Mouse (Mus musculus): ENCODE measurements around the gene Asprv1. TPM values are rescaled to one million over a fixed set of nuclear protein-coding genes. Genes with fewer than 3 reads are reported as not detected.

Asprv1 gene
- polyA plus RNA-seq, 1 experiment from 2014 or later = 2,145 TPM

DNA sequence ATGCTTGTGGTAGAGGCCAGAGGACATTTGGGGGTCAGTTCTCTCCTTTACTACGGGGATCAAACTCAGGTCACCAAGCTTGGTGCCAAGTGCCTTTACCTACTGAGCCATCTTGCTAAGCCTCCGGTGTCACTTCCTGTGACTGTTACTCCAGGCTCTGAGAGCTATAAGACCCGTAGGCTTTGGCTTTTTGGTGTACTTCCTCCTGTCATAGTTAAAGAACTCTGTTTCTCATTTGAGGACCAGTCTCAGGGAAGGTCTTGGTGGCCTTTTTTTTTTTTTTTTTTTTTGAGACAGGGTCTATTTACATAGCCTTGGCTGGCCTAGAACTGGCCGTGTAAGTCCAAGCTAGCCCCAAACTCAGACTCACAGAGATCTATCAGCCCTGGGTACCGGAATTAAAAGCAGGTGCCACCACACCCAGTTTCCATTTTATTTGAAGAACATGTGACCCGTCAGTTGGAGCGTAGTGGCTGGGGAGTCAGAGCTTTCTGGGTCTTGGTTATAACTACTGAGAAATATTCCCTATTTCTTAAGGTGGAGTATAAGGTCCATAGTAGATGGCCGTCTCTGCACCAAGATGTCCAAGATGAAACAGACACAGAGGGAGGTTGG, 44.3 kb upstream of the Asprv1 start:
- Histone ChIP-seq H3K4me3 (ENCODE audit: low read depth, low read length) (no peak overlapping the region), H3K9ac (ENCODE audit: low read length) (no peak overlapping the region), H3K27me3 (ENCODE audit: control insufficient read depth, insufficient read depth, low read length) (no peaks in the 10 kb centered on the region), H3K36me3 (ENCODE audit: control insufficient read depth, insufficient read depth, low read length) (no peaks in the 10 kb centered on the region), H3K4me2 (replicated peaks; ENCODE audit: low read depth) (no peak overlapping the region), H3K27ac (replicated peaks) (peak overlapping the region; percentile 92; the same call in 1 of the 2 replicates), H3K4me1 (replicated peaks; ENCODE audit: control insufficient read depth, insufficient read depth) (peaks cover 7% of the 10 kb centered on the region; the same call in 1 of the 2 replicates), H3K9me3 (ENCODE audit: control insufficient read depth, low read length) (no peaks in the 10 kb centered on the region)
- ATAC-seq (ENCODE audit: low FRiP score, low TSS enrichment) (no peak), DNase-seq (ENCODE audit: low spot score) (no peak)
- WGBS = 79% methylated on average over 8 of the region's 8 CpGs
- TF ChIP-seq EP300 (optimal IDR thresholded peaks at IDR 0.05) (no peak), CTCF (IDR thresholded peaks at IDR 0.05; ENCODE audit: low read depth) (no peak)

DNA sequence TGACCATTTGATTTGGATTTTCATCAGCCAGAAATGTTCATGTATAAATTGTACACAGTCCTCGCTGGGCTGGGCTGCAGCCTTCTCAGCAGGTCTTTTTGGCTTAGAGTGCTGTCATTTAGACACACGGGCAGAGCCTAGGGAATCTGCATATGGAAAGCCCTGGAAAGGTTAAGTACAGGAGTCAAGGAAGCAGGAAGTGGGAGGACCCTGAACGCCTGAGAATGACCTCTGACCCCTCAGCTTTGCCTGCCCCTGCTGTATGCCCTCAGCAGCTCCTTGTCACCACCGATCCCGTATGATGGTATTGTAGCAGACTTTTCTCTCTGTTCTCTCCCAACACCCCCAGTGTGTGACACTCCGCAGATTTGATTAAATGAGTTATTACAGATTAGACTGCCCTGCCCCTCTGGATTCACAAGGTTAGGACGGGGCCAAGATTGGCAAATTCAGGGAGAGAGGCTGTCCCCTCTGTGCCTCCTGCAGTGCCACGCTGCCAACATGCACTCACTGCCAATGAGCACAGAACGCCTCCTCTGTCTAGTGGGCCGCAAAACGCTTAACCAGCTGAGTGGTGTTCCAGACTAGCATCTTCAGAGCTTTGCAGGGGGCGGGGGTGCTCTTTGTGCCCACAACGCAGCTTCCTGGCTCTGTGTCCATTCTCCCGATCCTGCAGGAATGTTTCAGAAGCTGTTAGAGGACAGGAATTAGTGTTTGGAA, 43.5 kb upstream of the Asprv1 start:
- Histone ChIP-seq H3K9ac (ENCODE audit: low read length) (peak overlapping the region; percentile 59), H3K36me3 (ENCODE audit: control insufficient read depth, insufficient read depth, low read length) (no peaks in the 10 kb centered on the region), H3K4me1 (replicated peaks; ENCODE audit: control insufficient read depth, insufficient read depth) (peaks cover 7% of the 10 kb centered on the region; the same call in 1 of the 2 replicates), H3K4me2 (replicated peaks; ENCODE audit: low read depth) (peak overlapping the region; percentile 61), H3K9me3 (ENCODE audit: control insufficient read depth, low read length) (no peaks in the 10 kb centered on the region), H3K27ac (replicated peaks) (peak overlapping the region; percentile 92), H3K4me3 (ENCODE audit: low read depth, low read length) (peak overlapping the region; percentile 31), H3K27me3 (ENCODE audit: control insufficient read depth, insufficient read depth, low read length) (no peaks in the 10 kb centered on the region)
- peak; percentile 25 for ATAC-seq (ENCODE audit: low FRiP score, low TSS enrichment)
- 31% methylated on average over 14 of the region's 14 CpGs for whole genome bisulfite sequencing
- DNase-seq (ENCODE audit: low spot score) = no peak
- no peak for TF ChIP-seq CTCF (IDR thresholded peaks at IDR 0.05; ENCODE audit: low read depth)
- TF ChIP-seq EP300 (optimal IDR thresholded peaks at IDR 0.05) = no peak

DNA sequence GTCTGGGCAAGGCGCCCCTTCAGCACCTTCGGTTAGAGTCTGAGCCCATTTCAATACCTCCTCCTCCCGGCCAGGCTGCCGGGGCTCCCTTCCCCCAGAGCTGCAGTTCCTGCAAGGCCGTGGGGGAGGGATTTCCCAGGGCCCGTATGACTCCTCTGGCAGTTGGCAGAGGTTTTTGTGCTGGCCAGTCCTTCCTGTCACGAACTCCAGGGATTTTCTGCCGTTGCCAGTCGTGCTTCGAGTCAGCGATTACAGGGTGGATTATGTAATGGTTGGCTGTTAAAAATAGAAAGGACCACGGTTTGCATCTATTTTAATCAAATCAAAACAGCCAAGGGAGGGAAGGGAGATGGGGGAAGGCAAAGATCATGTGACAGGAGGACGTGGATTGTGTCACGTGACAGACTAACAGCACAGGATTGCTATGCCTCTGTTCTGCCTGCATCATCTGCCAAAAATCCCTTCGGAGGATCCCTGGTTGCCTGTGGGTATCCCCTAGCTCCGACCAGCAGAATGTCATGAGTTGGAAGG, 42.8 kb upstream of the Asprv1 start:
- DNase-seq (ENCODE audit: low spot score) = peak; percentile 84
- peaks cover 7% of the 10 kb centered on the region; the same call in 1 of the 2 replicates for H3K4me1 ChIP-seq (replicated peaks; ENCODE audit: control insufficient read depth, insufficient read depth)

DNA sequence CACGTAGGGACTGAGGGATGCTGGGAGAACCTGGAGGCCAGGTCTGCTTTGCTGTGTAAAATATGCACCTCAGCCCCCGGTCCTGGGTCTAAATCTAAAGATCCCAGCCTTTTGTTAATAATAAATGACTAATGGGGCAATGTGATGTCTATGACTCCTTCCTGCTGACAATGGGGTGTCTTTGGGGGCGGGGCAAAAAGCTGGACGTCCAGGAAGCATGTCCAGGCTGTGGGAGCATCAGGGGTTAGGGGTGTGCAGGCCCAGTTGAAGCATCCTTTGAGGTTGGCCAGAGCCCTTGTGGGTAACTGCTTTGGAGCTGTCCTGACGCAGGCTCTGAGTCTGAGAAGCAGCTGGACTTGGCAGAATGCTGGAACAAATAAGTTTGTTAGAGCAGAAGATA, 41.9 kb upstream of the Asprv1 start:
- no peaks in the 10 kb centered on the region for H3K36me3 ChIP-seq (ENCODE audit: control insufficient read depth, insufficient read depth, low read length)
- 45% methylated on average over 5 of the region's 5 CpGs for WGBS
- no peak overlapping the region for H3K4me2 ChIP-seq (replicated peaks; ENCODE audit: low read depth)
- TF ChIP-seq EP300 (optimal IDR thresholded peaks at IDR 0.05) = no peak
- peaks cover 7% of the 10 kb centered on the region; the same call in 1 of the 2 replicates for H3K4me1 ChIP-seq (replicated peaks; ENCODE audit: control insufficient read depth, insufficient read depth)
- DNase-seq (ENCODE audit: low spot score) (no peak), ATAC-seq (ENCODE audit: low FRiP score, low TSS enrichment) (no peak)
- peak overlapping the region; percentile 92; the same call in 1 of the 2 replicates for H3K27ac ChIP-seq (replicated peaks)
- H3K27me3 ChIP-seq (ENCODE audit: control insufficient read depth, insufficient read depth, low read length) = no peaks in the 10 kb centered on the region
- H3K9me3 ChIP-seq (ENCODE audit: control insufficient read depth, low read length) = no peaks in the 10 kb centered on the region
- H3K4me3 ChIP-seq (ENCODE audit: low read depth, low read length) = no peak overlapping the region
- H3K9ac ChIP-seq (ENCODE audit: low read length) = no peak overlapping the region

More for the DNA sequence above, 42.8 kb upstream of the Asprv1 start:
- 8% methylated on average over 16 of the region's 16 CpGs for WGBS
- Histone ChIP-seq H3K4me2 (replicated peaks; ENCODE audit: low read depth) (peak overlapping the region; percentile 61), H3K27ac (replicated peaks) (peak overlapping the region; percentile 92), H3K27me3 (ENCODE audit: control insufficient read depth, insufficient read depth, low read length) (no peaks in the 10 kb centered on the region), H3K4me3 (ENCODE audit: low read depth, low read length) (peak overlapping the region; percentile 31), H3K9ac (ENCODE audit: low read length) (peak overlapping the region; percentile 59), H3K9me3 (ENCODE audit: control insufficient read depth, low read length) (no peaks in the 10 kb centered on the region), H3K36me3 (ENCODE audit: control insufficient read depth, insufficient read depth, low read length) (no peaks in the 10 kb centered on the region)
- TF ChIP-seq CTCF (IDR thresholded peaks at IDR 0.05; ENCODE audit: low read depth) = peak; percentile 3; the same call in 1 of the 2 replicates
- peak; percentile 89 for TF ChIP-seq EP300 (optimal IDR thresholded peaks at IDR 0.05)
- ATAC-seq (ENCODE audit: low FRiP score, low TSS enrichment) = peak; percentile 89

DNA sequence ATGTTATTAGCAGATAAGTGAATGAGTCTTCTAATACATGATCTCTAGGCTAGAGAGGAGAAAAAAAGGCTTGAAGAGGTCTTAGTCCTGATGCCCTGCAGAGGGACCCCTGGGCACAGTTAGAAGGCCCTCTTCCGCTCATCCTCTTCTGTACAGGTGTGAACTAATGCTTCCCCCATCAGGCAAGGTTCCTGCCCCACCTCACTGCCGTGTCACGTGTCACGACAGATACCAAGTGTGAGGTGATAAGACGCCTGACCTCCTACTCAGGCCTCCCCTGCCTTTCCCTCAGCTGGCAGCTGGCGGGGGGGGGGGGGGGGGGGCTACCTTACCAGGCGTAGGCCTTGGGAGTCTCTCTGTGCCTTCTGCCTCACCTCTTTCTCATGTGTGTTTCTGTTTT, 39.5 kb upstream of the Asprv1 start:
- H3K9ac ChIP-seq (ENCODE audit: low read length) = no peak overlapping the region
- H3K27me3 ChIP-seq (ENCODE audit: control insufficient read depth, insufficient read depth, low read length) = no peaks in the 10 kb centered on the region
- H3K27ac ChIP-seq (replicated peaks) = no peak overlapping the region
- no peaks in the 10 kb centered on the region for H3K36me3 ChIP-seq (ENCODE audit: control insufficient read depth, insufficient read depth, low read length)
- ATAC-seq (ENCODE audit: low FRiP score, low TSS enrichment) (no peak), DNase-seq (ENCODE audit: low spot score) (no peak)
- no peaks in the 10 kb centered on the region for H3K9me3 ChIP-seq (ENCODE audit: control insufficient read depth, low read length)
- no peak overlapping the region for H3K4me2 ChIP-seq (replicated peaks; ENCODE audit: low read depth)
- no peak overlapping the region for H3K4me3 ChIP-seq (ENCODE audit: low read depth, low read length)
- H3K4me1 ChIP-seq (replicated peaks; ENCODE audit: control insufficient read depth, insufficient read depth) = peaks cover 7% of the 10 kb centered on the region; the same call in 1 of the 2 replicates
- no peak for TF ChIP-seq EP300 (optimal IDR thresholded peaks at IDR 0.05)
- 35% methylated on average over 7 of the region's 7 CpGs for WGBS
